Mouse (Mus musculus) heart, embryonic 15.5 days (tissue): ENCODE data around the gene Trappc1. TPM values are rescaled to one million over a fixed set of nuclear protein-coding genes. Genes with fewer than 3 reads are reported as not detected.

Source experiments
- ATAC-seq: fragments of 200-750 bp; cut with Nextera tagmentation; replicated peaks from 2 replicates; pipeline ENCODE4 v1.8.0; 2017; ENCODE audit warnings: low read depth, moderate TSS enrichment; ENCODE audit not compliant: insufficient number of reproducible peaks, insufficient read depth, low FRiP score
- H3K27ac ChIP-seq: fragments of 300-500 bp; sonication (generic); 2 replicates; pipeline ENCODE4 v1.5.1; 2015; ENCODE audit warnings: mild to moderate bottlenecking, inconsistent platforms
- H3K27me3 ChIP-seq: fragments of 300-500 bp; sonication (generic); 2 replicates; pipeline ENCODE4 v1.6.1; 2015; ENCODE audit warnings: inconsistent platforms
- H3K36me3 ChIP-seq: fragments of 300-500 bp; sonication (generic); 2 replicates; pipeline ENCODE4 v1.6.1; 2015; ENCODE audit warnings: mild to moderate bottlenecking, inconsistent platforms
- H3K4me1 ChIP-seq: fragments of 300-500 bp; sonication (generic); replicated peaks from 2 replicates; pipeline ENCODE4 v1.6.1; 2015; ENCODE audit warnings: inconsistent platforms
- H3K4me2 ChIP-seq: fragments of 300-500 bp; sonication (generic); 2 replicates; pipeline ENCODE4 v1.6.1; 2015; ENCODE audit warnings: inconsistent platforms, mild to moderate bottlenecking, moderate library complexity
- H3K4me3 ChIP-seq: fragments of 300-500 bp; sonication (generic); 2 replicates; pipeline ENCODE4 v1.5.1; 2015; ENCODE audit warnings: mild to moderate bottlenecking, inconsistent platforms
- H3K9ac ChIP-seq: fragments of 300-500 bp; sonication (generic); 2 replicates; pipeline ENCODE4 v1.6.1; 2015; ENCODE audit warnings: mild to moderate bottlenecking, inconsistent platforms
- H3K9me3 ChIP-seq: fragments of 300-500 bp; sonication (generic); replicated peaks from 2 replicates; pipeline ENCODE4 v1.6.1; 2016; ENCODE audit warnings: inconsistent platforms
- WGBS: fragments of 180-500 bp; shearing (Covaris S2); methylation state at CpG from one replicate; pipeline ENCODE4 v1.1.7; 2015; ENCODE audit warnings: mixed read lengths; 5-methylcytosine and 5-hydroxymethylcytosine counted together
- polyA plus RNA-seq: library from polyadenylated mRNA; unstranded; fragments of >200 nt; fragmentation: Nextera tagmentation; extraction: Ambion mirVana; gene quantifications from 2 replicates; pipeline ENCODE4 v1.2.1, GENCODE M21; 2015

The Trappc1 gene
- polyA plus RNA-seq, 1 experiment from 2014 or later, result 164 TPM

DNA sequence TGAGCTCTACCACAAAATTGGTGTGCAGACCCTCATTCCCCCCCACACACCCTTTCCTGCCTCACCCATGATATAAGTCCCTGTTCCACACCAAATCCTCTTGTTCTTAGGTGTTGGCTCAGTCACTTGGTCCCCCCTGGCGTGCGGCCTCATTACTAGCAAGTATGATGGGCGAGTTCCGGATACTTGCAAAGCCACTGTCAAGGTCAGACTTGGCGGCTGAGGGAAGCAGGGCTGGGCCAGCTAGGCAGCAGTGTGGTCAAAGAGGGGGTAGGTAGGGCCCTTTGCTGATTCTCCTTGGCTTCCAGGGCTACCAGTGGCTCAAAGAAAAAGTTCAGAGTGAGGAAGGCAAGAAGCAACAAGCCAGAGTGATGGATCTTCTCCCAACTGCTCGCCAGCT is 7.4 kb downstream of the Trappc1 start:
- H3K9ac ChIP-seq, result no peak overlapping the region
- no peak for ATAC-seq

DNA sequence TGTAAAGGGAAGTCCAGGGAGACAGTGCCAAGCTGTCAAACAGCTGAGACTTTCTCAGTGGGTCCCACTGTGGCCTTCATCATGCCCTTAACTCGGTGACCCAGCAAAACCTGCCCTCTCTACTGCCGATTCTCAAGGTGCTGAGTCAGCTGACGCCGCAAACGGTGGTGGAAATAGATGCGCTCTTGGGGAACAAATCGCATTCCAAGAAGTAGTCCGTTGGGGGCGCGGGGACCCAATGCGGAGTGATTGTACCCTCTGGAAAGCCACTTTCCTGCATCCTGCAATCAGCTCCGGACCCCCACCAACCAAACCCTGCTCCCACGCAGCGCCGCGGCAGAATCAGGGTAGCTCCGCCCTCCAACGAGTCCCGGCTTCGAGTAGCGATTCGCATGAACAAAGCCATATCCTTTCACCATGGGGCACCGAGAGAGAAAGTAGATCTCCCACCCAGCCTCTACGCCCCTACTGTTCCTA is 8.2 kb downstream of the Trappc1 start:
- H3K4me2 ChIP-seq, result peak overlapping the region; percentile 69
- peak overlapping the region; percentile 62 for H3K4me3 ChIP-seq
- H3K9ac ChIP-seq, result peak overlapping the region; percentile 64
- under 1% methylated on average over 24 of the region's 24 CpGs for WGBS
- no peaks in the 10 kb centered on the region for H3K36me3 ChIP-seq
- peaks cover 14% of the 10 kb centered on the region for H3K4me1 ChIP-seq
- H3K9me3 ChIP-seq, result no peaks in the 10 kb centered on the region
- peaks cover 26% of the 10 kb centered on the region for H3K27me3 ChIP-seq
- ATAC-seq, result peak; percentile 47; the same call in 1 of the 2 replicates
- no peak overlapping the region for H3K27ac ChIP-seq

More for the DNA sequence above, 7.4 kb downstream of the Trappc1 start:
- no peaks in the 10 kb centered on the region for H3K9me3 ChIP-seq
- WGBS, result 91% methylated on average over 6 of the region's 6 CpGs
- H3K36me3 ChIP-seq, result no peaks in the 10 kb centered on the region
- peak overlapping the region; percentile 69; the same call in 1 of the 2 replicates for H3K4me2 ChIP-seq
- H3K4me1 ChIP-seq, result peaks cover 22% of the 10 kb centered on the region
- H3K4me3 ChIP-seq, result peak overlapping the region; percentile 62; the same call in 1 of the 2 replicates
- no peak overlapping the region for H3K27ac ChIP-seq
- H3K27me3 ChIP-seq, result peaks cover 32% of the 10 kb centered on the region

DNA sequence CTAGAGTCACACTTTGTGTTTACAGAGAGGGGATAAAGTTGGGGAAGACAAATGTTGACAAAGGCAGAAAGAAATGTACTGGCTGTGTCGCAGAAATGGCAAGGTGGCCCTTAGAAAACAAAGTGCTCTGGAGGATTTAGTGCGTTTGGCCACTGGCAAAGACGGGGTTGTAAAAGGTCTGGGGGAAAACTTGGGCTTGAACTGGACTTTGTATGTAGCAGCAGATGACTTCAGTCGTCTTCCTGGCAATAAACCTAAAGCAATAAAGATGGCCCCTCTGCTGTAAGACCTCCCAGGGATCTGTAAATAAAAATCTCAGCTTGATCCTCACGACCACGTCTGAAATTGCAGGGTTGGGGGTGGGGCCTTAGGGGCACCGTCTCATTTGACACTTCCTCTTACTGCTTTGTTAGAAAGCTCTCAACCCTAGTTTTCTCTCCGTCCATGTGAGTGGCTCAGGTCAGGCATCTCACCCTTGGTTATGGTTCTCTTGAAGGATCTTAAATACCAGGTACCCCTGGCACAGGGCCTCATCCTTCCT is 9.0 kb downstream of the Trappc1 start:
- WGBS, result 46% methylated on average over 8 of the region's 8 CpGs
- Histone ChIP-seq H3K9ac (no peak overlapping the region), H3K4me2 (peak overlapping the region; percentile 69; the same call in 1 of the 2 replicates), H3K27ac (no peak overlapping the region), H3K4me3 (no peak overlapping the region), H3K9me3 (no peaks in the 10 kb centered on the region), H3K27me3 (peaks cover 17% of the 10 kb centered on the region), H3K4me1 (peaks cover 14% of the 10 kb centered on the region), H3K36me3 (no peaks in the 10 kb centered on the region)
- no peak for ATAC-seq

DNA sequence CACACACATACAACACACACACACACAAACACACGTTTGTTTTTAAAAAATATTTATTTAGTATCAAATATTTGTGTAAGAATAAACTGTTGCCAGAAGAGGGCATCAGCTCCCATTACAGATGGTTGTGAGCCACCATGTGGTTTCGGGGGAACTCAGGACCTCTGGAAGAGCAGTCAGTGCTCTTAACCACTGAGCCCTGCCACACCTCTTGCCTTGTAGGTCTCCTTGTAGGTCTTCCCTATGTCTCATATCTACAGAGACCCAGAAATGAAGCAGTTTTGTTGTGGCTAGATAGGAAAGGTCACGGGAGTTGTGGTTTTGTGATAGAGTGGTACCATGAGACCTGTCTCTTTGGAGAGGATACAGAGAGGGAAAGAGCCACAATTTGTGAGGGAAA is 10.1 kb downstream of the Trappc1 start:
- 52% methylated on average over 3 of the region's 3 CpGs for WGBS
- H3K27me3 ChIP-seq, result peaks cover 7% of the 10 kb centered on the region; the same call in 1 of the 2 replicates
- no peak overlapping the region for H3K4me3 ChIP-seq
- no peak for ATAC-seq
- H3K9ac ChIP-seq, result no peak overlapping the region
- H3K36me3 ChIP-seq, result no peaks in the 10 kb centered on the region
- no peaks in the 10 kb centered on the region for H3K9me3 ChIP-seq
- no peak overlapping the region for H3K27ac ChIP-seq
- peaks cover 14% of the 10 kb centered on the region for H3K4me1 ChIP-seq
- H3K4me2 ChIP-seq, result no peak overlapping the region

DNA sequence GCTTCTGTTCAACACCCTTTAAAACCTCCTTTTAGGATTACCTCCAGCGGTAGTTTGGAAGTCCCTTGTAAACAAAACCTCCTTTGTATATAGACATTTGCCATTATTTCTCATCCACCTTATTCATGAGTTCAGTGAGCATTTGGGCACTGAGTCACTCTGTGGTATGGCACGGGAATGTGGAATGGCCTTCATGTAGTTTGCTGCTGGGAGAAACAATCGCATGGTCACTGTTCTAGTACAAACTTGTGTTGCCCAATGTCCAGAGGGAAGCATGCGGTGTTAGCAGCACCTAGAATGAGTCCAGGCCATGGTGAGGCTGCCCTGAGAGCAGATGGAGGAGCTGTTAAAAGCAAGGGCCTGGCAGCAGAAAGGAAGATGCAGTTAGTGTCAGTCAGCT is 11.0 kb downstream of the Trappc1 start:
- no peak for ATAC-seq
- Histone ChIP-seq H3K27me3 (peaks cover 3% of the 10 kb centered on the region; the same call in 1 of the 2 replicates), H3K9ac (no peak overlapping the region), H3K9me3 (no peaks in the 10 kb centered on the region), H3K36me3 (no peaks in the 10 kb centered on the region), H3K27ac (no peak overlapping the region), H3K4me3 (no peak overlapping the region), H3K4me2 (no peak overlapping the region), H3K4me1 (peaks cover 14% of the 10 kb centered on the region)
- 69% methylated on average over 4 of the region's 4 CpGs for WGBS

DNA sequence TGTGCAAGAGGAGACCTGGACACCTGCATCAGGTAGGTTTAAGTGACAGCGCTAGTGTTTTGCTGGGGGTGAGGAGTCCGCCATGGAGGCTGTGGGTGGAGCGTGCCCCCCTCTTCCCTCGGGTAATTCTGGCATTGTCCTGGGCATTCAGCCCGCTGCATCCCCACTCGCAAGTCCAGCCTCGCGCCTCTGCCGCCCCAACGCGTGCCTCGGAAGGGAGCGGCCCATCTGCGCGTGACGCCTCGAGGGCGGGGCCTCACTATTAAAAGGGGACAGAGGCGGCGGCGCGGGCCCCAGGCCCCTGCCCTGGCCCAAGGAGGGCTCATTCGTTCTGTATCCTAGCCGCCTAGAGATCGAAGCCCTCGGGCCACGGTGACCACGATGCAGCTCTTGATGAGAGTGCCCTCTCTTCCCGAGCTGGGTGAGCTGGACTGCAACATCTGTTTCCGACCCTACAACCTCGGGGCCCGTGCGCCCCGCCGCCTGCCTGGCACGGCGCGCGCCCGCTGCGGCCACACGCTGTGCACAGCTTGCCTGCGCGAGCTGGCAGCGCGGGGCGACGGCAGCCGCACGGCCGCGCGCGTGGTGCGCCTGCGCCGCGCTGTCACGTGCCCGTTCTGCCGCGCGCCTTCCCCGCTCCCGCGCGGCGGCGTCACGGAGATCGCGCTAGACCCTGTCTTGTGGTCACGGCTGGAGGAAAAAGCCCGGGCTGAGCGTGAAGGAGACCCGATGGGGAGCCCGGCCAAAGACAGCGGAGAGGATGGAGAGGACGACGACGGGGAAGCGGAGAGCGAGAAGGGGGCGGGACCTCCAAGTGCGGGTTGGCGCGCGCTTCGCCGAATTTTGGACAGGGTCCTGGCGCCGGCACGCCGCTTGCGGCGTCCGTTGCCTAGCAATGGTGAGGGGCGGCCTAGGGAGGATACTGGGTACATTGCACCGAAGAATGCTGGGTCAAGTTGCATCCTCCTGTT is 16.7 kb downstream of the Trappc1 start, which contains the start of gene Rnf227:
Rnf227 (plus strand) TSS at position 301 of the 971 bp plus-strand sequence.
- peak within 1 kb of the TSS; percentile 90 for H3K4me2 ChIP-seq
- H3K27me3 ChIP-seq, result peaks cover 6% of the 10 kb centered on the region; the same call in 1 of the 2 replicates
- H3K9ac ChIP-seq, result peak within 1 kb of the TSS; percentile 64
- no peak within 1 kb of the TSS for H3K27ac ChIP-seq
- WGBS, result 2% methylated on average over 99 of the region's 99 CpGs
- peaks cover 15% of the 10 kb centered on the region for H3K4me1 ChIP-seq
- peak; percentile 82 for ATAC-seq
- peak within 1 kb of the TSS; percentile 63 for H3K4me3 ChIP-seq
- H3K36me3 ChIP-seq, result peaks cover 14% of the 10 kb centered on the region
- no peaks in the 10 kb centered on the region for H3K9me3 ChIP-seq

DNA sequence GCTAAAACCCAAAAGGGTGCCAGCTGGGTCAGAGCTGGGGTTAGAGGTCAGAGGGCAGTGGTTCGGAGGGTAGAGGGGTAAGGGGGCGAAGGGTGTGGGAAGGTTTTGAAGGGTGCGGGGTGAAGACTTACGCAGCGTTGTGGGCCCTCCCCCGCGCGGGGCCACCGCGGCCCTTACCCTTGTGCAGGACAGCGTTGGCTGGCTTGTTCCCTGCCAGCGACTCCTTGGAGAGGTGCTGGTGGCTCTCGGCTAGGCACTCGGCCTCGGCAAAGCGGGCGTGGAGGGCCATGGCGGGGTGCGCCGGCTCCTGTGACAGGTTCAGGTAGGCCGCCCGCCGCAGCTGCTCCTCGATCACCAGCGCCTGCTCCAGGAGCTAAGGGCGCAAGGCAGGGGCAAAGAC is 22.7 kb downstream of the Trappc1 start:
- Histone ChIP-seq H3K4me1 (no peaks in the 10 kb centered on the region; the same call in 1 of the 2 replicates), H3K36me3 (peaks cover 55% of the 10 kb centered on the region), H3K4me3 (no peak overlapping the region), H3K27ac (no peak overlapping the region), H3K9me3 (no peaks in the 10 kb centered on the region), H3K4me2 (no peak overlapping the region), H3K9ac (no peak overlapping the region), H3K27me3 (no peaks in the 10 kb centered on the region)
- no peak for ATAC-seq
- 84% methylated on average over 25 of the region's 26 CpGs for WGBS

DNA sequence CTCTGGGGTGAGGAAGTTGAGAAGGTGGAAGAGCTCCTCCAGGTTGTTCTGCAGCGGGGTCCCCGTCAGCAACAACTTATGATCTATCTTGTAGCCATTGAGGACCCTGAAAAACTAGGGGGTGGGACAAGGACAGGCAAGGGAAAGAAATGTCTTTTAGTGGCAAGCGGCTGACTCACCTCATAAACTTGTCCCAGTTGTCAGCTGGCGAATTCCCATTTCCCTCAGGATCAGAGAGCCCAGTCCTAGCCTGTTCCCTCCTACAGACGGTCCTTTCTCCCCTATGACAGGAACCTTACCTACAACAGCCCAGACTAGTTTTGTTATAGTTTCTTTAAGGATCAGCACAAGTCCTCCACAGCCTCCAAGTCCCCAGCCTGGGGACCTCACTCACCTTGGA is 32.8 kb downstream of the Trappc1 start:
- ATAC-seq, result no peak
- H3K9ac ChIP-seq, result no peak overlapping the region
- H3K4me1 ChIP-seq, result no peaks in the 10 kb centered on the region
- H3K27me3 ChIP-seq, result no peaks in the 10 kb centered on the region
- H3K4me3 ChIP-seq, result no peak overlapping the region
- H3K27ac ChIP-seq, result no peak overlapping the region
- no peak overlapping the region for H3K4me2 ChIP-seq
- 87% methylated on average over 5 of the region's 5 CpGs for WGBS
- H3K9me3 ChIP-seq, result no peaks in the 10 kb centered on the region
- peaks cover 85% of the 10 kb centered on the region for H3K36me3 ChIP-seq

DNA sequence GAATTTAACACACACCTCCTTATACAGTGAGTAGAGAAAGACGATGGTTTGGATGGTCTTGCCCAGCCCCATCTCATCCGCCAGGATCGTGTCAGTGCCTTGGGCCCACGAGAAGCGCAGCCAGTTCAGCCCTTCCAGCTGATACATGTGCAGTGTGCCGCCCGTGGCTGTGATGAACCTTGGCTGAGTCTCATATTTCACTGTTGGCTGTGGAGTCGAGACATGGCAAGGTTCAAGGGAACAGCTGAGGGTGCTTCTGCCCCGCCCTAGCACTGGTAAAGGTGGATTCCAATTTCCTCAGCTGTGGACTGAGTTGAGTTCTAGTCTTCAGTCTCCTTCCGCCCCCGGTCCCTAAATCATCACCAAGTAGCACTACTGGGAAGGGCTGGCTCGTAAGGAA is 33.9 kb downstream of the Trappc1 start:
- Histone ChIP-seq H3K36me3 (peaks cover 83% of the 10 kb centered on the region), H3K9me3 (no peaks in the 10 kb centered on the region)
- ATAC-seq, result no peak

DNA sequence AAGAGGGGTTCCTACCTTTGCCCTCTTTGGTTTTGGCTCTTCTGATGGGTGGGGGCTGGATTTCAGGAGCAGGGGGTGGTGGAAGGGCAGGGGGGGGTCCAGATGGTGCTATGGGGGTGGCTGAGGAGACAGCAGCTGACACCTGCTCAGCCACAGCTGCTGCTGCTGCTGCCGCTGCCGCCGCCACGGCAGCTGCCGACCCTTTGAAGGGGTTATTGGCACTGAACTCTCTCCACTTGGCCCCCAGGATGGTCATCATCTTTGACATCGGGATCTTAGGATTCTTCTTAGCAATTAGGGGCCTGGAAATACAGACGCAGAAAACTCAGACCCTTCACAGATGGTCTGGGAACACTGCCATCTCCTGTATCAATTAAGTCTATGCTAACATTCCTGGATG is 38.2 kb downstream of the Trappc1 start:
- Histone ChIP-seq H3K27ac (no peak overlapping the region), H3K4me3 (no peak overlapping the region), H3K36me3 (peaks cover 60% of the 10 kb centered on the region), H3K27me3 (no peaks in the 10 kb centered on the region), H3K9ac (no peak overlapping the region), H3K9me3 (no peaks in the 10 kb centered on the region), H3K4me1 (peaks cover 28% of the 10 kb centered on the region), H3K4me2 (no peak overlapping the region)
- 74% methylated on average over 7 of the region's 7 CpGs for WGBS
- ATAC-seq, result no peak

More for the DNA sequence above, 33.9 kb downstream of the Trappc1 start:
- 86% methylated on average over 12 of the region's 12 CpGs for WGBS
- Histone ChIP-seq H3K9ac (no peak overlapping the region), H3K4me3 (no peak overlapping the region), H3K4me1 (no peaks in the 10 kb centered on the region), H3K4me2 (no peak overlapping the region), H3K27ac (no peak overlapping the region), H3K27me3 (no peaks in the 10 kb centered on the region)

DNA sequence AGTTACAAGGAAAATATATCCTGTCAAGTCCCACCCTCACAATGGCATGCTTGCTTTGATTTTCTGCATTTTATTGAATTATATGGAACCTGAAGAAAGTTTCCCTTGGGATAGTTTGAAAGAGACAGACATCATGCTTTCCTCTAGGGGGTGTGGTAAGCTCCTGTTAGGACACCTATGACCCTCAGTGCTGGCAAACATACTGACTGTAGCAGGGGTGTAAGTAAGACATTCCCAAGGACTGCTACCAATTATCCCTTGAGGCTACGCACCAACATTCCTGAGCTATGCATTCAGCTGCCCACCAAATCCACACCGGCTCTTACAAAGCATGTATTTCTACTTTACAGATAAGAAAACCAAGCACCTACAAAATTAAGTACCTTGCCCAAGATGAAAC is 38.7 kb downstream of the Trappc1 start:
- Histone ChIP-seq H3K27ac (no peak overlapping the region), H3K9me3 (no peaks in the 10 kb centered on the region), H3K4me2 (no peak overlapping the region), H3K36me3 (peaks cover 55% of the 10 kb centered on the region), H3K9ac (no peak overlapping the region), H3K4me3 (no peak overlapping the region), H3K4me1 (peaks cover 33% of the 10 kb centered on the region), H3K27me3 (no peaks in the 10 kb centered on the region)
- no peak for ATAC-seq
- 70% methylated on average over 2 of the region's 2 CpGs for WGBS
